Mouse (Mus musculus) naive thymus-derived CD4-positive, alpha-beta T cell, adult 2 months (primary cell): ENCODE results near the gene F11r.

Source experiments
- DNase-seq: peaks from one replicate; pipeline ENCODE4 v3.0.0-alpha.2; 2011; ENCODE audit warnings: low read depth

The F11r gene

GRCm38 (mm10) chr1:171437264-171438013, at the start of gene F11r:
TSS of gene F11r (plus strand) at chr1:171437535.
- peak; percentile 69 for DNase-seq

GRCm38 (mm10) chr1:171388376-171389102, 48.8 kb upstream of the F11r start, which contains the start of gene Arhgap30:
TSS of gene Arhgap30 (plus strand) at chr1:171388954.
- DNase-seq, result peak; percentile 96

- peak; percentile 87 for DNase-seq
Measured at GRCm38 (mm10) chr1:171390101-171390500, 47.2 kb upstream of the F11r start.

- no peak for DNase-seq
Measured at GRCm38 (mm10) chr1:171401821-171402220, 35.5 kb upstream of the F11r start.

GRCm38 (mm10) chr1:171402991-171403390, 34.3 kb upstream of the F11r start:
- no peak for DNase-seq

GRCm38 (mm10) chr1:171407263-171407662, 30.1 kb upstream of the F11r start:
- no peak for DNase-seq

GRCm38 (mm10) chr1:171410231-171410630, 27.1 kb upstream of the F11r start:
- DNase-seq, result no peak

- DNase-seq, result peak; percentile 98
Measured at GRCm38 (mm10) chr1:171410947-171411484, 26.3 kb upstream of the F11r start, which contains the start of gene Usf1. TSS of gene Usf1 (plus strand) at chr1:171411313.

- DNase-seq, result no peak
Measured at GRCm38 (mm10) chr1:171411492-171411941, 25.8 kb upstream of the F11r start.

GRCm38 (mm10) chr1:171412001-171412441, 25.3 kb upstream of the F11r start:
- peak; percentile 77 for DNase-seq

- DNase-seq, result peak; percentile 62
Measured at GRCm38 (mm10) chr1:171412446-171412845, 24.9 kb upstream of the F11r start.

GRCm38 (mm10) chr1:171413608-171414007, 23.7 kb upstream of the F11r start:
- no peak for DNase-seq

- no peak for DNase-seq
Measured at GRCm38 (mm10) chr1:171418660-171419059, 18.7 kb upstream of the F11r start, which contains the start of gene Tstd1. TSS of gene Tstd1 (plus strand) at chr1:171418872.

GRCm38 (mm10) chr1:171419291-171419882, 17.9 kb upstream of the F11r start:
- no peak for DNase-seq

GRCm38 (mm10) chr1:171419905-171420304, 17.4 kb upstream of the F11r start:
- DNase-seq, result no peak

- no peak for DNase-seq
Measured at GRCm38 (mm10) chr1:171422504-171423095, 14.7 kb upstream of the F11r start.

- DNase-seq, result no peak
Measured at GRCm38 (mm10) chr1:171424638-171425037, 12.7 kb upstream of the F11r start.

GRCm38 (mm10) chr1:171425126-171425525, 12.2 kb upstream of the F11r start:
- DNase-seq, result no peak

- no peak for DNase-seq
Measured at GRCm38 (mm10) chr1:171432158-171432557, 5.2 kb upstream of the F11r start.

GRCm38 (mm10) chr1:171435288-171435814, 2.0 kb upstream of the F11r start:
- no peak for DNase-seq

- no peak for DNase-seq
Measured at GRCm38 (mm10) chr1:171435974-171436373, 1.4 kb upstream of the F11r start.
